Mouse (Mus musculus) liver, adult 2 months (tissue): ENCODE data around the gene Eml1. TPM values are rescaled to one million over a fixed set of nuclear protein-coding genes. Genes with fewer than 3 reads are reported as not detected.

Source experiments
- DNase-seq: peaks from one replicate; pipeline ENCODE4 v3.0.0-alpha.2; 2011; ENCODE audit warnings: low read depth, low spot score; ENCODE audit errors: extremely low read depth
- H3K27ac ChIP-seq: fragments of 200-500 bp; replicated peaks from 2 replicates; pipeline ENCODE4 v1.5.1; 2012; ENCODE audit warnings: low read depth, mild to moderate bottlenecking, control low read depth, inconsistent platforms, low read length; ENCODE audit not compliant: insufficient read depth
- H3K27me3 ChIP-seq: fragments of 200-500 bp; 2 replicates; pipeline ENCODE4 v1.6.1; 2012; ENCODE audit warnings: mild to moderate bottlenecking, moderate library complexity, low read length, inconsistent platforms; ENCODE audit not compliant: control insufficient read depth, insufficient read depth
- H3K36me3 ChIP-seq: fragments of 200-500 bp; 2 replicates; pipeline ENCODE4 v1.6.1; 2012; ENCODE audit warnings: low read length, inconsistent platforms; ENCODE audit not compliant: control insufficient read depth, insufficient read depth
- H3K4me1 ChIP-seq: fragments of 200-500 bp; 2 replicates; pipeline ENCODE4 v1.6.1; 2011; ENCODE audit warnings: low read length; ENCODE audit not compliant: control insufficient read depth, insufficient read depth
- H3K4me3 ChIP-seq: fragments of 200-500 bp; 2 replicates; pipeline ENCODE4 v1.5.1; 2011; ENCODE audit warnings: low read depth, mild to moderate bottlenecking, control low read depth, low read length, moderate library complexity; ENCODE audit not compliant: insufficient read depth
- H3K79me2 ChIP-seq: fragments of 200-500 bp; 2 replicates; pipeline ENCODE4 v1.6.1; 2012; ENCODE audit warnings: inconsistent platforms, mild to moderate bottlenecking, low read length, moderate library complexity; ENCODE audit not compliant: control insufficient read depth, insufficient read depth
- H3K9ac ChIP-seq: fragments of 200-500 bp; 2 replicates; pipeline ENCODE4 v1.6.1; 2012; ENCODE audit warnings: low read depth, mild to moderate bottlenecking, control low read depth, inconsistent platforms, low read length
- CTCF ChIP-seq: fragments of 200-500 bp; IDR thresholded peaks from 2 replicates; pipeline ENCODE4 v1.5.1; 2011; ENCODE audit warnings: low read depth, low read length, control low read depth
- POLR2A ChIP-seq: fragments of 200-500 bp; IDR thresholded peaks from 2 replicates; pipeline ENCODE4 v1.6.1; 2011; ENCODE audit warnings: low read length, control low read depth; ENCODE audit not compliant: insufficient read depth; ENCODE audit errors: extremely low read depth
- WGBS: fragments of 180-500 bp; shearing (Covaris S2); methylation state at CpG from one replicate; pipeline ENCODE4 v1.1.7; 2018; 5-methylcytosine and 5-hydroxymethylcytosine counted together
- polyA plus RNA-seq: library from polyadenylated mRNA; depleted of rRNA; stranded (reverse); fragments of >200 nt; gene quantifications from 2 replicates; pipeline ENCODE4 v1.2.3, GENCODE M21; 2012
- total RNA-seq: library from RNA; depleted of rRNA; stranded (reverse); fragments of >200 nt; gene quantifications from 2 replicates; pipeline ENCODE4 v1.2.3, GENCODE M21; 2014

Eml1 gene
- total and polyA plus RNA-seq, 2 experiments: 1.3 to 2.9 TPM

DNA sequence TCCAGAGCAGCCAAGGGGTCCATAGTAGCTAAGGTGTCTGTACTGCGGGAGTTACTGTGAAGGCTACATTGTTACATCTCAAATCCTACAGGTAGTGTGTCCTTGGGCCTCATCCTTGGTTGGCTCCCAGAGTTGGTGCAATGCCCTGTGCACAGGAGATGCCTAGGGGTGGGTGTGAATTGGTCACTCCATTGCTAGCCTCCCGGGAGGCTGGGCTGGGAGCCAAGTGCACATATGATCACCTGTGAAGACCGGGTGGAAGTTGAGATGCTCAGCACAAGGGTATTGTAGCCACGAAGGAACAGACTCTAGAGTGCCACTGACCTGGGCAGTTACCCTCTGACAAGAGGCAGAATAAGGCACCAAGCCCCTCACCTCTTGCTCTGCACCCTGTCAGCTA is 22.3 kb downstream of the Eml1 start:
- Histone ChIP-seq H3K9ac (no peak overlapping the region), H3K4me1 (no peaks in the 10 kb centered on the region), H3K4me3 (no peak overlapping the region), H3K27me3 (no peaks in the 10 kb centered on the region), H3K36me3 (no peaks in the 10 kb centered on the region), H3K27ac (peak overlapping the region; percentile 9; the same call in 1 of the 2 replicates), H3K79me2 (no peaks in the 10 kb centered on the region)
- DNase-seq: no peak
- TF ChIP-seq CTCF (no peak), POLR2A (no peak)
- 70% methylated on average over 4 of the region's 4 CpGs for WGBS

DNA sequence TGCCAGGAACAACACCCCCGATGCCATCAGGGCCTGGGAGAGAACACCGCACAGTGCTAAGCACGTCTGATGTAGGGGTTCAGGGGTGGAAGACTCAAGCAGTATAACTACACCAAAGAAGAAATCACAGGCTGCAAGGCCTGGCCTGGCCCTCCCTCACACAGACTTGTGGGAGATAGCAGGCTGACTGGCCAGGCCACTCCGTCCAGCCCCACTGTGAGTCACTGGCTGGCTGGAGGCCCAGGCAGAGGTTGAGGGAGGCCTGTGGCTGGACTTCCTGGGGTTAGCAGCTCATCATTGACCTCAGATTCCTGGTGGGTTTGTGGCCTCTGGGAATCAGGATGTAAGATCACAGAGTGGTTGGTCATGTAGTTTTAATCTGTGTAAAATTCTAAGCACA is 22.9 kb downstream of the Eml1 start:
- H3K9ac ChIP-seq: no peak overlapping the region
- H3K4me3 ChIP-seq: no peak overlapping the region
- TF ChIP-seq POLR2A (no peak), CTCF (no peak)
- WGBS: 70% methylated on average over 4 of the region's 4 CpGs
- H3K4me1 ChIP-seq: no peaks in the 10 kb centered on the region
- no peaks in the 10 kb centered on the region for H3K79me2 ChIP-seq
- H3K36me3 ChIP-seq: no peaks in the 10 kb centered on the region
- H3K27me3 ChIP-seq: no peaks in the 10 kb centered on the region
- peak overlapping the region; percentile 9; the same call in 1 of the 2 replicates for H3K27ac ChIP-seq
- peak; percentile 19 for DNase-seq

DNA sequence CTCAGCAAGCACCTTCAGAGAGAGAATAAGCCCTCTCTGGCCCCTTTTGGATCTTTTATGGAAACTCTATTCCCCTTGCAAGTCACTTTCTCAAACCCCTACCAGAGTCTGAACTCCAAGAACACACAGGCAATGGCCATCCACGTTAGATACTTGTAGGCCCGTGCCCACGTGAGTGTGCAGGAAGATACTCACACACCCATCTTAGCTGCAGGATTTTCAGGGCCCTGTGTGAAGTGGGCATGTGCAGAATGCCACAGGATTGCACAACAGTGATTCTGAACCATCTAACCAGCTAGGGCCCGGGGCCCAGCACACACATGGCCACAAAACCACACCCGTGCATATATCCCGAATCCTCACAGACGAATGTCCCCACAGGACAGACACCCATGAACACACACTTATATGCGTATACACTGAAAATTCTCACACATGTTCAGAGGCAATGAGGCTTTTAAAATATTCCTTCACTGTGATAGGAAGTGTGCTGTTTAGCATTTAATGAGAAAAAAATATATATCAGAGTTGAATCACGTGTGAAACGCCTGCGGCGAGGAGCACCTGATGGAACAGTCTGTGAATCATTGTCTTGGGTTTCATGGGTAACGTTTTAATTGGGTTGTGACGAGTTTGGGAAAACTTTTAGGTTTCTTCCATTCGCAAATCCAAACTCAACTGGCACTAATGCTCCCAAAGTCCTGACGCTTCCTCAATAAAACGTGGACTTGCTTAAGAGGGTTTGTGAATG is 24.0 kb downstream of the Eml1 start:
- H3K36me3 ChIP-seq: no peaks in the 10 kb centered on the region
- TF ChIP-seq CTCF (no peak), POLR2A (no peak)
- no peaks in the 10 kb centered on the region for H3K4me1 ChIP-seq
- no peak overlapping the region for H3K27ac ChIP-seq
- WGBS: 88% methylated on average over 17 of the region's 17 CpGs
- no peak overlapping the region for H3K4me3 ChIP-seq
- no peak overlapping the region for H3K9ac ChIP-seq
- H3K79me2 ChIP-seq: no peaks in the 10 kb centered on the region
- no peaks in the 10 kb centered on the region for H3K27me3 ChIP-seq
- no peak for DNase-seq

DNA sequence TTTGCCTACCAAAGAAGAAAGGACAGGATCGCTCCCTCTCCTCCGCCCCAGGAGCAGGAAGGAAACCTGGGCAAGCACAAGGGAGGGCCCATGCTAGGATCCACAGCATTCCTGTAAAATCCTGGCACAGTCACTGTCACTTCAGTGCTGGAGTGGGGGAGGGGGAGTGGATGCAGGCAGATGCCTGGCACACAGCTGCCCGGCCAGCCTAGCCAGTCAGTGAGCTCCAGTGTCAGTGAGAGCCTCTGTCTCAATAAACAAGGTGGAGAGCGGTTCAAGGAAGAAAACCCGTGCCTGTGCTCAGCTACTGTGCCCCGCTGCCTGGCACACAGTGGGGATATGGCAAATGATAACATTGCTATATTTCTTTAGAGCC is 24.5 kb downstream of the Eml1 start:
- H3K36me3 ChIP-seq: no peaks in the 10 kb centered on the region
- H3K79me2 ChIP-seq: no peaks in the 10 kb centered on the region
- no peak for DNase-seq
- WGBS: 85% methylated on average over 6 of the region's 6 CpGs
- no peak overlapping the region for H3K4me3 ChIP-seq
- TF ChIP-seq CTCF: no peak
- no peak for TF ChIP-seq POLR2A
- H3K27ac ChIP-seq: no peak overlapping the region
- H3K27me3 ChIP-seq: no peaks in the 10 kb centered on the region
- H3K9ac ChIP-seq: no peak overlapping the region
- no peaks in the 10 kb centered on the region for H3K4me1 ChIP-seq

DNA sequence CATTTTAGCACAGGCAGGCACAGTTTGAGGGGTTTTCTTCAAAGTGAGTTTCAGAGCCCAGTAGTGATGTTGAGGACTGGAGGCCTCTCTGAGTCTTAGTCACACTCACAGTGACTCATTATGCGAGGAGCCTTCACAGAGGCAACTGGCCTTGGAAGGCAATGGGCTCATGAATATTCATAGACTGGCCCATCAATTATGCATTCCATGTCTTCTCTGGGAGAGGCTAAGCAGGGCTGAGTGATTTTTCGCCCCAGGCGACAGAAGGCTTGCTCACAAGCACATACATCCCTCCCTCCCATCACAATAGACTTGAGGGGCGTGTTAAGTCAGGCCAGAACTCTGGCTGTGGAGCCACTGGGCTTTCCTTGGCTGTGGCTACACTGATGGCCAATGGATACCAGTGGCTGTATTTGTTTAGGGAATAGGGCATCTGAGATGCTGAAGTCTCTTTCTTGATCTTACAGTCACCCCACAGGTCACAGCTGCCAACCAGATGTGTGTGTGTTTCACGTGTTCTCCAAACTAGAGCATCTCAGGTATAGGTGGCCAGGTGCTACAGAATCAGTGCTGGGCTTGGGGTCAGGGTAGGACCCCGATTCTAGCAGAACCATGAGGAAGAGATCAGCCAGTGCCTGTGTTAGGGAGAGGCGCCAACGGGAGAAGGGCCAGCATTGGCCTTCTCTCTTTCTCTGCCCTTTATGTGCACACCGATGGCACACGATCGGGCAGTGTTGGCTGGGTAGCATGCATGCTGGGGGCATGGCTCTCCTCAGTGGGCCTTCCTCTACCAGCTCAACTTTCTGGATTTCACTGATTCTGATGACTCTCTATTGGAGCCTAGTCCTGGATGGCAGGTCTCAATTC is 25.6 kb downstream of the Eml1 start:
- no peaks in the 10 kb centered on the region for H3K27me3 ChIP-seq
- H3K4me3 ChIP-seq: no peak overlapping the region
- H3K9ac ChIP-seq: no peak overlapping the region
- no peaks in the 10 kb centered on the region for H3K36me3 ChIP-seq
- H3K79me2 ChIP-seq: no peaks in the 10 kb centered on the region
- DNase-seq: no peak
- no peak overlapping the region for H3K27ac ChIP-seq
- H3K4me1 ChIP-seq: no peaks in the 10 kb centered on the region
- TF ChIP-seq CTCF (no peak), POLR2A (no peak)
- 93% methylated on average over 11 of the region's 11 CpGs for WGBS

DNA sequence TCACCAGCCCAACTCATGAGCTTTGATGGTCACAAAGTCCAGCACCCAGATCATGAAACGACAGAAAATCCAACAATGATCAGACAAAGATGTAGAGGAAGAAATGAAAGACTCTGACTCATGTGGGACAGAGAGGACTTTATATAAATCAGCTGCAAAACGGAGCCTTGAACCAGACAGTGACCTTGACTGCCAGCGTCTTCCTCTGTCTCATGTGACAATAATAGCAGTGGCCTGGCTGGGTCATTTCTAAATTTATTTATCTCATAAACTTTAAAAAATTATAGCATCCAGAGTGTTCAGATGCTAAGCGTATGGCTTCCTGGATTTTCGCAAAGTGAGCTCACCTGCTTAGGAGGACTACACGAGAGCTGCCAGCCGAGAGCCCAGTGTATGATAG is 27.9 kb downstream of the Eml1 start:
- no peaks in the 10 kb centered on the region for H3K4me1 ChIP-seq
- no peak overlapping the region for H3K4me3 ChIP-seq
- no peak overlapping the region for H3K27ac ChIP-seq
- DNase-seq: no peak
- TF ChIP-seq POLR2A (no peak), CTCF (no peak)
- WGBS: 77% methylated on average over 7 of the region's 7 CpGs
- no peaks in the 10 kb centered on the region for H3K79me2 ChIP-seq
- H3K27me3 ChIP-seq: no peaks in the 10 kb centered on the region
- no peaks in the 10 kb centered on the region for H3K36me3 ChIP-seq
- H3K9ac ChIP-seq: no peak overlapping the region
